Mouse (Mus musculus) ES-CJ7 (cell line): ENCODE data around the gene Taar8c.
"Not testable (repeated sequence)": the region's sequence is repeated elsewhere in the genome, so short reads cannot be mapped to it uniquely, and the experiment has no call there.

ENCODE experiments used
- DNase-seq: peaks from one replicate; pipeline ENCODE4 v3.0.0; 2011; ENCODE audit warnings: low read depth, low spot score

The Taar8c gene

GRCm38 (mm10) chr10:24074751-24075150, 27.0 kb downstream of the Taar8c start:
- DNase-seq = not testable (repeated sequence)

GRCm38 (mm10) chr10:24058986-24059385, 42.7 kb downstream of the Taar8c start:
- DNase-seq = no peak

GRCm38 (mm10) chr10:24052039-24052438, 49.7 kb downstream of the Taar8c start:
- DNase-seq = no peak
